Mouse (Mus musculus) midbrain, embryonic 12.5 days (tissue): ENCODE measurements around the gene Gm20388. TPM values are rescaled to one million over a fixed set of nuclear protein-coding genes. Genes with fewer than 3 reads are reported as not detected.

Experiments
- ATAC-seq: fragments of 200-750 bp; cut with Nextera tagmentation; 2 replicates; pipeline ENCODE4 v1.8.0; 2017; ENCODE audit warnings: low read depth, moderate TSS enrichment, moderate library complexity; ENCODE audit not compliant: low FRiP score
- H3K27ac ChIP-seq: fragments of 300-500 bp; sonication (generic); replicated peaks from 2 replicates; pipeline ENCODE4 v1.5.1; 2016; ENCODE audit warnings: mild to moderate bottlenecking
- H3K27me3 ChIP-seq: fragments of 300-500 bp; sonication (generic); 2 replicates; pipeline ENCODE4 v1.6.1; 2016; ENCODE audit warnings: mild to moderate bottlenecking
- H3K36me3 ChIP-seq: fragments of 300-500 bp; sonication (generic); 2 replicates; pipeline ENCODE4 v1.6.1; 2016
- H3K4me1 ChIP-seq: fragments of 300-500 bp; sonication (generic); 2 replicates; pipeline ENCODE4 v1.6.1; 2016
- H3K4me2 ChIP-seq: fragments of 300-500 bp; sonication (generic); replicated peaks from 2 replicates; pipeline ENCODE4 v1.6.1; 2016; ENCODE audit warnings: mild to moderate bottlenecking, moderate library complexity
- H3K4me3 ChIP-seq: fragments of 300-500 bp; sonication (generic); 2 replicates; pipeline ENCODE4 v1.5.1; 2016; ENCODE audit warnings: mild to moderate bottlenecking
- H3K9ac ChIP-seq: fragments of 300-500 bp; sonication (generic); replicated peaks from 2 replicates; pipeline ENCODE4 v1.6.1; 2016; ENCODE audit warnings: mild to moderate bottlenecking, moderate library complexity
- H3K9me3 ChIP-seq: fragments of 300-500 bp; sonication (generic); 2 replicates; pipeline ENCODE4 v1.6.1; 2016; ENCODE audit warnings: mild to moderate bottlenecking
- WGBS: fragments of 180-500 bp; shearing (Covaris S2); methylation state at CpG from one replicate; pipeline ENCODE4 v1.1.7; 2016; 5-methylcytosine and 5-hydroxymethylcytosine counted together
- polyA plus RNA-seq: library from polyadenylated mRNA; unstranded; fragments of >200 nt; fragmentation: Nextera tagmentation; extraction: Ambion mirVana; gene quantifications from 2 replicates; pipeline ENCODE4 v1.2.1, GENCODE M21; 2016

Gene Gm20388
- polyA plus RNA-seq, 1 experiment from 2014 or later = not detected

DNA sequence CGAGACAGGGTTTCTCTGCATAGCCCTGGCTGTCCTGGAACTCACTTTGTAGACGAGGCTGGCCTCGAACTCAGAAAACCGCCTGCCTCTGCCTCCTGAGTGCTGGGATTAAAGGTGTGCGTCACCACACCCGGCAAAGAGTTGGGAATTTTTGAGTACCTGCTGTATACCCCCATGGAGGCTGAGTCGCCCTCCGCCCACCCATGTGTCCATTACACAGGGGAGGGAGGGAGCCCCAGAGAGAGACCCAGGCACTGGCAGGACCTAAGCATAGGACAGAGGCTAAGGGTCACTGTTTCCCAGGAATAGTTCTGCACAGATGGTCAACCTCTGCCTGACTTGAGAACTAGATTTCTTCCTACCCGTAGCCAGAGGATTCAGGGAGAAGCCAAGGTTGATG is 596.6 kb downstream of the Gm20388 start:
- Histone ChIP-seq H3K4me1 (peaks cover 99% of the 10 kb centered on the region), H3K9me3 (no peaks in the 10 kb centered on the region), H3K4me3 (no peak overlapping the region), H3K4me2 (no peak overlapping the region), H3K36me3 (no peaks in the 10 kb centered on the region), H3K27me3 (peaks cover 50% of the 10 kb centered on the region), H3K9ac (peak overlapping the region; percentile 29; the same call in 1 of the 2 replicates), H3K27ac (0 out of 2 replicates have a peak overlapping the region, but pooled peaks have one; percentile 32)
- 91% methylated on average over 9 of the region's 9 CpGs for WGBS
- no peak for ATAC-seq

DNA sequence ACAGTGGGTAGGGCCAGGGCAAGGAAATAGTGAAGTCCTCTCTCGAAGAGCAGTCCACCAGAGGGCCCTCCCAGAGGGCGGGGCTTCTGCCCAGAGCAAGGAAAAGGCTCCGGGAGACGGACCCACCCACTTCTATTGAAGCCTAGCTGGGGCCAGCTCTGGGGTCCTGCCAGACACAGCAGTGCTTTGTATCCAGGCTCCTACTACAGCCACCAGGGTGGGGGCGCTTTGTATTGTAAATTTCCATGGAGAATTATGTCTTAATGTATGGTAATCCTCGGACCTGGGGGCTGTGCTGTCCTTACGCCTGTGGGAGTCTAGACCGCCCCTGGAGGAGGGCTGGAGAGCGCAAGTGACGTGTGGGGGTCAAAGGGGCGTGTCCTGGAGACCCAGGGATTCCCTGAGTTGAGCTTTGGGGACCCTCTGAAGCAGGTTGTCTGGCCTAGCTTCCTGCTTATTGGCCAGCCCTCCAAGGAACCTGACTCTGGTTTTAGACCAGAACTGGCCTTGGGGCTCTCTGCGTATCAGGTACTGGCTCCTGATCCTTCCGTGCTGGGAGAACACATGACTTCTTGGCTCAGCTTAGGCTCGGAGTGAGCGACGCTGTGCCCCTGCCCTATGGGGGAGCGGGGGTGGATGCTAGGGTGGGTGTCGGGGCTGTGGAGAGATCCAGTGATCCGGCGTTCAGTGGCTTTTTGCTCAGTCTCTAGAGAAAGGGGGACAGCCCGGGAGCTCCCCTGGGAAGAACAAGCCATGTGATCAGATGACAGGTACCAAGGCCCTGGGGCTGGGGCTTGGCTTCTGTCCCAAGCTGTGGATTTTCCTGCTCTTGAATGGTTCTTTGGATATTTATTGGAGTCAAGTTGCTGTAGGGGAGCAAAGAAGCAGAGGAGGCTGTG is 598.7 kb downstream of the Gm20388 start:
- Histone ChIP-seq H3K4me2 (peak overlapping the region; percentile 50), H3K4me1 (peaks cover 99% of the 10 kb centered on the region), H3K4me3 (peak overlapping the region; percentile 19; the same call in 1 of the 2 replicates), H3K9me3 (no peaks in the 10 kb centered on the region), H3K9ac (no peak overlapping the region), H3K27ac (peak overlapping the region; percentile 83), H3K36me3 (no peaks in the 10 kb centered on the region), H3K27me3 (peaks cover 44% of the 10 kb centered on the region)
- peak; percentile 81 for ATAC-seq
- 2% methylated on average over 21 of the region's 21 CpGs for WGBS

DNA sequence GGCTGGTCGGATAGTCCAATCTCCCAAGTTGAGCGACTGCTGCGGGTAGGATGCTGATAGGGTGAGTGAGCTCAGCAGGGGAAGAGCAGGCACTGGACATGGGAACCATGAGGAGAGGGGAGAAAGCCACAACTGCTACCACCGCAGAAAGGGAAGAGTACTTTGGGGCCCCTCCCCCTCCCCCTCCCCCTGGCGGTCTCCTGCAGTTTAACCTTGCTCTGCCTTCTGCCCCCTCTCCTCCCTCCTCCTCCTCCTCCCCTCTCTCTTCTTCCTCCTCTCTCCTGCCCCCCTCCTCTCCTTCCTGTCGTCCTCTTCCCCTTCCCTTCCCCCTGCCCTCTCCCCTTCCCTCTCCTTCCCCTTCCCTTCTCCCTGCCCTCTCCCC is 599.4 kb downstream of the Gm20388 start:
- no peaks in the 10 kb centered on the region for H3K9me3 ChIP-seq
- no peak overlapping the region for H3K9ac ChIP-seq
- peak overlapping the region; percentile 83 for H3K27ac ChIP-seq
- H3K4me2 ChIP-seq = peak overlapping the region; percentile 50
- no peak for ATAC-seq
- H3K4me1 ChIP-seq = peaks cover 99% of the 10 kb centered on the region
- WGBS = 3% methylated on average over 4 of the region's 6 CpGs
- peaks cover 48% of the 10 kb centered on the region for H3K27me3 ChIP-seq
- no peaks in the 10 kb centered on the region for H3K36me3 ChIP-seq
- H3K4me3 ChIP-seq = peak overlapping the region; percentile 19; the same call in 1 of the 2 replicates

DNA sequence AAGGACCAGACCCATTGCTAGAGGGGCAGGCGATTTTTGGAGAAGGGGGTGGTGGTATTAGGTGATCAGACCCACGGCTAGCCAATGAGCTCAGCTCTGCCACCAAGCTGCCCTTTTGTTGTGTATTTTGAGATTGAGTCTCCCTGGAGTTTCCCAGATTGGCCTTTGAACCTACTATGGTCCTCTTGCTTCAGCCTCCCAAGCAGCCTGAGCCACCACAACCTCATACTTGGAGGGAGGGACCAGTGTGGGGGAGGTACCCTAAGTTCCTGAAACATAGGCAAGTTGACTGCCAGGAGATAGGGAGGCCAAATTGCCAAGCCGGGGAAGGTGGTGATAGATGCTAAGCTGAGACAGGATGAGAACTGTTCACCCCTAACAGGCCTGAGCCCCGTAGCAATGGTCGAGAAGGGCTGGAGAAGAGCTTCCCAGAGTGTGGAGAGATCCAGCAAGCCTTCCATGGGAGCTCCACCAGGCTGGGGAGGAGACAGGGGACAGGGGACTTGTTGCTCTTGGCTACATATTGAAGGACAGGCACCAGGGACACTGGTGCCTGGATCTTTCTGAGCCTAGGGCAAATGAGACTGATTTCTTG is 600.3 kb downstream of the Gm20388 start:
- Histone ChIP-seq H3K4me2 (peak overlapping the region; percentile 50; the same call in 1 of the 2 replicates), H3K27me3 (peaks cover 54% of the 10 kb centered on the region), H3K9ac (peak overlapping the region; percentile 31; the same call in 1 of the 2 replicates), H3K36me3 (no peaks in the 10 kb centered on the region), H3K27ac (peak overlapping the region; percentile 64), H3K4me1 (peaks cover 99% of the 10 kb centered on the region), H3K4me3 (no peak overlapping the region), H3K9me3 (no peaks in the 10 kb centered on the region)
- ATAC-seq = no peak
- WGBS = 15% methylated on average over 5 of the region's 5 CpGs

DNA sequence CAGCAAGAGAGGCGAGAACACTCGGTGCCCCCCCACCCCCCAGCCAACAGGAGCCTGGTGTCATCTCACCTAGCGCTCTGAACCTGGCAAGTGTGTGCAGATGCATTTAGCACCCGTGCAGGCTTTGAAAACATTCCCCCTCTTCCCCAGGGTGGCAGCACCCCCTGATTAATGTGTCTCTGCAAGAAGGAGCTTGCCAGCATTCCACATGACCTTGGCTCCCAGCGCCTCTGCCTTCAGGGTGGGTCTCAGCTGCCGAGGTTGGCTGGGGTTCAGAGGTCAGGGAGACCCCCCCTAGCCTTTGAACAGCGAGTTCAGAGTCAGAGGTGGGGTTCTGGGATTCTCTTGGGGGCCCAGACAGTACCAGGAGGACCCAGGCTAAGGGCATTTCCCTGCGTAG is 601.1 kb downstream of the Gm20388 start:
- Histone ChIP-seq H3K27me3 (peaks cover 47% of the 10 kb centered on the region), H3K27ac (peak overlapping the region; percentile 64; the same call in 1 of the 2 replicates), H3K9ac (peak overlapping the region; percentile 31), H3K4me1 (peaks cover 99% of the 10 kb centered on the region), H3K9me3 (no peaks in the 10 kb centered on the region), H3K4me2 (peak overlapping the region; percentile 50), H3K36me3 (no peaks in the 10 kb centered on the region), H3K4me3 (no peak overlapping the region)
- WGBS = 35% methylated on average over 8 of the region's 8 CpGs
- no peak for ATAC-seq

DNA sequence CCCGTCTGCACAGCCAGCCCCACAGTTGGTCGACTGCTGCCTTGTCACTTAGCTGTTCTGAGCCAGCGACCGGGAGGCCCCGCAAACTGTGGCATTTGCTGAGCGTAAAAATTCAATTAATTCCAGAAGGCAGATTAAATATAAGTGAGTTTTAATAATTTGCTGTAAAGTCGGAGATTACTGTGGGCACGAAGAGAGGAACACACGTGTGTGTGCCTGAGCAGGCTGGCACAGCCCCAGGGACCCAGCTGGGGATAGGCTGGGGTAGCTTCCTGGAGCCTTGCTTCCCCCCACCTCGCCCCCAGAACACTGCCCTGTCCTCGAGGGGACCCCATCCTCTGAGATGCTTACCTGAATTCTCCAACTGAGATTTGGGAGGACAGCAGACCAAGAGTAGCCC is 601.7 kb downstream of the Gm20388 start:
- H3K36me3 ChIP-seq = no peaks in the 10 kb centered on the region
- H3K9me3 ChIP-seq = no peaks in the 10 kb centered on the region
- H3K4me3 ChIP-seq = no peak overlapping the region
- H3K27ac ChIP-seq = 0 out of 2 replicates have a peak overlapping the region, but pooled peaks have one; percentile 8
- WGBS = 33% methylated on average over 11 of the region's 11 CpGs
- ATAC-seq = no peak
- H3K9ac ChIP-seq = no peak overlapping the region
- peaks cover 100% of the 10 kb centered on the region for H3K4me1 ChIP-seq
- H3K4me2 ChIP-seq = no peak overlapping the region
- H3K27me3 ChIP-seq = peaks cover 43% of the 10 kb centered on the region

DNA sequence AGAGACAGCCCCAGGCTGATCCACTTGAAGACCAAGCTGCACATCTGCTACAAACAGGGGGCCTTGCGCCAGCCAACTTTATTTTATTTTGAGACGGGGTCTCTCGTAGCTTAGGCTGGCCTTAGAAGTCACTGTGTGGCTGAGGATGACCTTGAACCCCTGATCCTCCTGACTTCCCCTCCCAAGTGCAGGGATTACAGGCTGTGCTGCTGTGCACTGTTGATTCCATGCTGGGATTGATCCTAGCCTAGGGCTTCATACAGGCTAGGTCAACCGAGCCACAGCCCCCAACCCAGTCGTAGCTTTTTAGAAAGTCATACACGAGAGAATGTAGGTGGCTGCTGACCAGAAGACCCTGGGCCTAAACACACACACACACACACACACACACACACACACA is 602.5 kb downstream of the Gm20388 start:
- 18% methylated on average over 6 of the region's 6 CpGs for whole genome bisulfite sequencing
- H3K36me3 ChIP-seq = no peaks in the 10 kb centered on the region
- no peaks in the 10 kb centered on the region for H3K9me3 ChIP-seq
- no peak overlapping the region for H3K4me3 ChIP-seq
- peaks cover 100% of the 10 kb centered on the region for H3K4me1 ChIP-seq
- peak overlapping the region; percentile 49 for H3K9ac ChIP-seq
- peaks cover 45% of the 10 kb centered on the region for H3K27me3 ChIP-seq
- peak overlapping the region; percentile 34 for H3K4me2 ChIP-seq
- peak overlapping the region; percentile 96 for H3K27ac ChIP-seq
- ATAC-seq = no peak

DNA sequence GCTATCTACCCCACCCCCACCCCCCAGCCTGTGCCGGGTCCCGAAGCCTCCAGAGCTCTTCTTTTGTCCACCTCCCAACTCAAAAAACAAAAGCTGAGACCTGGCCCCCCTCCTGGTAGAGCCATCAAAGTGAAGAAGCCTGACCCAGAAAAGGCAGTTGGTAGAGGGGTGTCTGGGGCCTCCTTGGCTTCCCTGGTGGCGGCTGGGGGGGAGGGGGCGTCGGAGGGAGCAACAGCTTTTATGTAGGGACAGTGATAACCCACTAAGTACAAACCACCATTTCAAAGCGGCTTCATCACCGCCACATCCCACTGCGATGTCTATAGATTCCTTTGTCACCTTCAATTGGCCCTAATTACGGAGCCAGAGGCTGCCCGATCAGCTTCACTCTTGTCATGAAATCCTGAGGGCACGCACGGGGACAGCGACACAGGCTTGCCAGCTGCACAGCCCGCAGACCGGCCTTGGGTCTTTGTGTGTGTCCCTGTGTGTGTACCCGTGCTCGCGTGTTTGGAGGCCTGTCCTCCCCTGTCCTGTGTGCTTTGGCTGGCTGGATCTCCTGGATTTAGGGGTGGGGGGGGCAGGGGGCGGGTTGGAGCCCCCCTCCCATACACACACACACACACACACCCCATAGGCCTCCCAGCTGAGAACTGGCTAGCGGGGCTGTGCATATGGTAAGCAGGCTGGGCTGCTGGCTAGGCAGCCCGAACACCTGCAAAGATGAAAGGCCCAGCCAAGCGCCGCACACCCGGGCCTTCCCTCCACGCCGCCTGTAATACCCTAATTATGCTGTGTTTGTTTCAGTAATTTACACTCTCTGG is 603.2 kb downstream of the Gm20388 start:
- Histone ChIP-seq H3K9me3 (no peaks in the 10 kb centered on the region), H3K27ac (peak overlapping the region; percentile 96), H3K4me1 (peaks cover 100% of the 10 kb centered on the region), H3K27me3 (peaks cover 50% of the 10 kb centered on the region), H3K36me3 (no peaks in the 10 kb centered on the region), H3K4me3 (0 out of 2 replicates have a peak overlapping the region, but pooled peaks have one; percentile 5), H3K4me2 (peak overlapping the region; percentile 34), H3K9ac (peak overlapping the region; percentile 49)
- 4% methylated on average over 26 of the region's 26 CpGs for WGBS
- ATAC-seq = peak; percentile 50

DNA sequence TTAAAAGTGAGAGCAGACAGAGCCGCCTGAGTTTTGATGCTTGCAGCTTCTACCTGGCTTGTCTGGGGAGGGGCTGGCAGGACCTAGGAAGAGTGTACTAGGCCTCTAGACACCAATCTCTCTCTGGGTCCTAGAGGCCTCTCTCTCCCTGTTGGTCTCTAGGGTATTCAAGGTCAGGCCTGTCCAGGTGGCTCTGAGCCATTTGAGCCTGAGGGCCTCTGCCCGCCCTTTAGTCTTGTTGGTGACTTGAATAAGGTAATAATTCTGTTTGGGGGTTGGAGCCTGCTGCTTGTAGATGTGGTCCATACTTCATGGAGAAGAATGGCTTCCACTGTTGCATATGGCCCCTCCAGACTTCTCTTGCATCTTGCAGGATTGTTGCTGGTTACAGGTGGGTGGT is 604.6 kb downstream of the Gm20388 start:
- peaks cover 50% of the 10 kb centered on the region for H3K27me3 ChIP-seq
- H3K9me3 ChIP-seq = no peaks in the 10 kb centered on the region
- H3K27ac ChIP-seq = peak overlapping the region; percentile 96
- ATAC-seq = no peak
- WGBS = 98% methylated on average over 2 of the region's 2 CpGs
- no peak overlapping the region for H3K4me3 ChIP-seq
- no peak overlapping the region for H3K9ac ChIP-seq
- peaks cover 100% of the 10 kb centered on the region for H3K4me1 ChIP-seq
- no peaks in the 10 kb centered on the region for H3K36me3 ChIP-seq
- H3K4me2 ChIP-seq = no peak overlapping the region

DNA sequence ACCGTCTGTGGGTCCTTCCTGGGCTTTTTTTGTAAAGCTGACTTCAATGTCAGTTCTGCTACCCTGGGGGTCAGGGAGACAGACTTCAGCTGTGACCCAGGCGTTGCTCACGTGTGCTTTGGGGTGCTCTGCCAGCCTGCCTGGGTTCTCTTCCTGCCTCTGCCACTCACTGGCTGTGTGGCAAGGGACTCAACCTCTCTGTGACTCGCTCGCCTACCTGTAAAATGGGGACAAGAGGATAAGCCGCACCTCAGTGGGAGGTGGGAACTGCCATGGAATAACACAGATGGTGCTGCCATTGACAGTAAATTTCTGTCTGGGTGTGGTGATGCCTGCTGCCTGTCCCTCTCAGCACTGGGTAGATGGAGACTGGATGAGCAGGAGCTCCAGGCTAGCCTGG is 605.0 kb downstream of the Gm20388 start:
- 84% methylated on average over 6 of the region's 6 CpGs for WGBS
- Histone ChIP-seq H3K4me3 (no peak overlapping the region), H3K4me2 (no peak overlapping the region), H3K36me3 (no peaks in the 10 kb centered on the region), H3K9me3 (no peaks in the 10 kb centered on the region), H3K9ac (no peak overlapping the region), H3K4me1 (peaks cover 100% of the 10 kb centered on the region), H3K27me3 (peaks cover 47% of the 10 kb centered on the region), H3K27ac (peak overlapping the region; percentile 96)
- no peak for ATAC-seq

DNA sequence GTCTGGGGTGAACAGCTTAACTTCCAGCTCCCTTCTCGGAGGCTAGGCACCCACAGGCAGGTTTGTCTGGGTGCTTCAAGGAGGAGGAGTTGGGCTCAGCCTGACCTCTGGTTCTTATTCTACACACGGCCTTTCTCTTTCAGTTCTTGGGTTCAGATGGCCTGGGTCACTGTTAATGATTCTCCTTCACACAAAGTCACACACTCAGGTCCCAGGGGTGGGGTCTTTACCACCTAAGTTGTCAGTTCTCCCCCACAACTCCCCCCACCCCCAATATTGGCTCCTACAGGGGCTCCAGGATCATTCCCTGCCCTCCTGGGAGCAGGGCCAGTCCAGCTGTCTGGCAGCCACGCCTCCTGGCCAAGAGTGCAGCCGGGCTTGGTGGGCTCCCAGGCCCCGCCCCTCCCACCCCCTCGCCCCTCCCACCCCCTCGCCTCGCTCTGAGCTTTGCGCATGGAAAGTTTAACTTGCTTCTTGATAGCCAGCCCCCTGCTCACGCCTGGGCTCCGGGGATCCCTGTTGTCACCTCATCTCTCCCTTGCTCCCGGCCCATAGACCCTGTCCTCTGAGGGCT is 605.6 kb downstream of the Gm20388 start:
- Histone ChIP-seq H3K4me1 (peaks cover 100% of the 10 kb centered on the region), H3K9me3 (no peaks in the 10 kb centered on the region), H3K9ac (peak overlapping the region; percentile 32; the same call in 1 of the 2 replicates), H3K36me3 (no peaks in the 10 kb centered on the region), H3K27me3 (peaks cover 41% of the 10 kb centered on the region), H3K27ac (peak overlapping the region; percentile 96), H3K4me2 (peak overlapping the region; percentile 35), H3K4me3 (no peak overlapping the region)
- 12% methylated on average over 9 of the region's 12 CpGs for WGBS
- ATAC-seq = no peak
